Mouse (Mus musculus) olfactory bulb, adult 2 months (tissue): Measurements from ENCODE around the gene Apoc4.

Experiments
- CTCF ChIP-seq: fragments of 200-500 bp; IDR thresholded peaks from 2 replicates; pipeline ENCODE4 v1.5.1; 2012; ENCODE audit warnings: low read depth, mild to moderate bottlenecking, low read length, moderate library complexity; ENCODE audit not compliant: insufficient read depth
- POLR2A ChIP-seq: fragments of 200-500 bp; IDR thresholded peaks from 2 replicates; pipeline ENCODE4 v1.6.1; 2012; ENCODE audit warnings: mild to moderate bottlenecking, low read depth, low read length, moderate library complexity; ENCODE audit not compliant: insufficient read depth

DNA sequence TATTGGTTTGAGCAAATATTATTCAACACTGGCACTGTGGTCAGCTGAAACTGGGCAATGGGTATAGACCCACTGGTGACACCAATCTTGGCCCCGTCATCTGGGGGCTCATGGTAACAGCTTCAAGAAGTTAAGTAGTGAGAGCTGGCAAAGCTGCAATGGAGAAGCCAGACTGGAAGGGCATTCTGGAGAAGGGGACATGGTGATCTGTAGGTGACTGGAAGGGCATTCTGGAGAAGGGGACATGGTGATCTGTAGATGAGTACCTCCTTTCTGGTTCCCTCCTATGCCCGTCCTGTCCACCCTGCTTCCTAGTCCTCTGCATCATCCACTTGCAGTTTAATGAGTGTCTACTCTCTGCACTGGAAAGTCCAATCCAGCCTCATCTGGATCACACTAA, 7.3 kb upstream of the Apoc4 start:
- no peak for TF ChIP-seq POLR2A
- TF ChIP-seq CTCF, result no peak
